Mouse (Mus musculus) CH12.LX (cell line): ENCODE measurements around the gene Mroh2a.

Experiments
- BHLHE40 ChIP-seq: IDR thresholded peaks from 2 replicates; pipeline ENCODE4 v1.6.1; 2011; ENCODE audit warnings: mild to moderate bottlenecking, low read depth, low read length, improper control_type of control experiment
- CTCF ChIP-seq, 2 experiments: IDR thresholded peaks in 1 of 2; conservative IDR thresholded peaks in 1 of 2; 2 replicates each; pipeline ENCODE4 v1.5.1; 2011 to 2012; ENCODE audit warnings: low read depth in 2 of 2, low read length in 2 of 2, improper control_type of control experiment in 1 of 2, inconsistent platforms in 1 of 2, mild to moderate bottlenecking in 1 of 2, moderate library complexity in 1 of 2
- EP300 ChIP-seq: IDR thresholded peaks from 2 replicates; pipeline ENCODE4 v1.6.1; 2011; ENCODE audit warnings: low read length, improper control_type of control experiment
- MAFK ChIP-seq: IDR thresholded peaks from 2 replicates; pipeline ENCODE4 v1.6.1; 2011; ENCODE audit warnings: low read length, improper control_type of control experiment; ENCODE audit not compliant: insufficient replicate concordance
- MAX ChIP-seq: IDR thresholded peaks from 2 replicates; pipeline ENCODE4 v1.6.1; 2011; ENCODE audit warnings: low read length, improper control_type of control experiment
- POLR2A ChIP-seq: IDR thresholded peaks from 2 replicates; pipeline ENCODE4 v1.6.1; 2011; ENCODE audit warnings: low read depth, mild to moderate bottlenecking, improper control_type of control experiment, low read length
- POLR2AphosphoS2 ChIP-seq: IDR thresholded peaks from 2 replicates; pipeline ENCODE4 v1.6.1; 2011; ENCODE audit warnings: low read depth, low read length, improper control_type of control experiment
- ZC3H11A ChIP-seq: IDR thresholded peaks from 2 replicates; pipeline ENCODE4 v1.6.1; 2012; ENCODE audit warnings: low read depth, mild to moderate bottlenecking, inconsistent platforms, low read length, improper control_type of control experiment
- ZMIZ1 ChIP-seq: IDR thresholded peaks from 2 replicates; pipeline ENCODE4 v1.6.1; 2012; ENCODE audit warnings: low read depth, mild to moderate bottlenecking, inconsistent platforms, low read length, improper control_type of control experiment

- TF ChIP-seq BHLHE40, result no peak
- TF ChIP-seq EP300, result no peak
- TF ChIP-seq MAX, result no peak
- TF ChIP-seq ZC3H11A, result no peak
- TF ChIP-seq POLR2AphosphoS2, result no peak
- TF ChIP-seq CTCF (conservative IDR thresholded peaks at IDR 0.05 in 1 of 2, IDR thresholded peaks at IDR 0.05 in 1 of 2; ENCODE audit: low read depth in 2 of 2, low read length in 2 of 2), result no peak
- no peak for TF ChIP-seq MAFK
- TF ChIP-seq POLR2A, result no peak
- no peak for TF ChIP-seq ZMIZ1
These were observed 2.6 kb upstream of the Mroh2a start for GRCm38 (mm10) chr1:88224029-88224776.
